Mouse (Mus musculus) forebrain, embryonic 13.5 days (tissue): ENCODE results near the gene Mynn. TPM values are rescaled to one million over a fixed set of nuclear protein-coding genes. Genes with fewer than 3 reads are reported as not detected.
"Not testable (repeated sequence)": the region's sequence is repeated elsewhere in the genome, so short reads cannot be mapped to it uniquely, and the experiment has no call there.

Experiments used
- ATAC-seq: fragments of 200-750 bp; cut with Nextera tagmentation; 2 replicates; pipeline ENCODE4 v1.8.0; 2017
- H3K27ac ChIP-seq: fragments of 300-500 bp; sonication (generic); 2 replicates; pipeline ENCODE4 v1.5.1; 2015; ENCODE audit warnings: inconsistent platforms, mild to moderate bottlenecking, moderate library complexity
- H3K27me3 ChIP-seq: fragments of 300-500 bp; sonication (generic); 2 replicates; pipeline ENCODE4 v1.6.1; 2015; ENCODE audit warnings: mild to moderate bottlenecking, inconsistent platforms
- H3K36me3 ChIP-seq: fragments of 300-500 bp; sonication (generic); 2 replicates; pipeline ENCODE4 v1.6.1; 2015; ENCODE audit warnings: mild to moderate bottlenecking, inconsistent platforms; ENCODE audit not compliant: poor library complexity, severe bottlenecking
- H3K4me1 ChIP-seq: fragments of 300-500 bp; sonication (generic); 2 replicates; pipeline ENCODE4 v1.6.1; 2015; ENCODE audit warnings: inconsistent platforms
- H3K4me2 ChIP-seq: fragments of 300-500 bp; sonication (generic); 2 replicates; pipeline ENCODE4 v1.6.1; 2015; ENCODE audit warnings: inconsistent platforms, mild to moderate bottlenecking, moderate library complexity
- H3K4me3 ChIP-seq: fragments of 300-500 bp; sonication (generic); 2 replicates; pipeline ENCODE4 v1.5.1; 2015; ENCODE audit warnings: mild to moderate bottlenecking, inconsistent platforms
- H3K9ac ChIP-seq: fragments of 300-500 bp; sonication (generic); 2 replicates; pipeline ENCODE4 v1.6.1; 2015; ENCODE audit warnings: mild to moderate bottlenecking, inconsistent platforms
- H3K9me3 ChIP-seq: fragments of 300-500 bp; sonication (generic); replicated peaks from 2 replicates; pipeline ENCODE4 v1.6.1; 2016; ENCODE audit warnings: inconsistent platforms
- WGBS: fragments of 180-500 bp; shearing (Covaris S2); methylation state at CpG from one replicate; pipeline ENCODE4 v1.1.7; 2015; 5-methylcytosine and 5-hydroxymethylcytosine counted together
- polyA plus RNA-seq: library from polyadenylated mRNA; unstranded; fragments of >200 nt; fragmentation: Nextera tagmentation; extraction: Ambion mirVana; gene quantifications from 2 replicates; pipeline ENCODE4 v1.2.1, GENCODE M21; 2015

Mynn gene
- polyA plus RNA-seq: 34.1 and 38.4 TPM in 2 replicates

GRCm38 (mm10) chr3:30602065-30602739 lies at the start of gene Mynn:
Gene Mynn, plus strand, starts transcription at chr3:30602065.
- peaks cover 29% of the 10 kb centered on the region for H3K4me1 ChIP-seq
- ATAC-seq: peak; percentile 96
- H3K4me3 ChIP-seq: peak within 1 kb of the TSS; percentile 79
- peak within 1 kb of the TSS; percentile 93 for H3K27ac ChIP-seq
- H3K36me3 ChIP-seq: peaks cover 23% of the 10 kb centered on the region
- WGBS: under 1% methylated on average over 39 of the region's 40 CpGs
- no peaks in the 10 kb centered on the region for H3K9me3 ChIP-seq
- peak within 1 kb of the TSS; percentile 80 for H3K4me2 ChIP-seq
- peak within 1 kb of the TSS; percentile 78 for H3K9ac ChIP-seq
- peaks cover 11% of the 10 kb centered on the region; the same call in 1 of the 2 replicates for H3K27me3 ChIP-seq

GRCm38 (mm10) chr3:30553741-30554140 lies 48.1 kb upstream of the Mynn start:
- Histone ChIP-seq H3K4me1 (no peaks in the 10 kb centered on the region), H3K4me2 (no peak overlapping the region), H3K4me3 (no peak overlapping the region), H3K27me3 (no peaks in the 10 kb centered on the region), H3K9ac (no peak overlapping the region), H3K27ac (no peak overlapping the region), H3K9me3 (no peaks in the 10 kb centered on the region), H3K36me3 (no peaks in the 10 kb centered on the region)
- 70% methylated on average over 6 of the region's 6 CpGs for WGBS
- ATAC-seq: no peak

GRCm38 (mm10) chr3:30560677-30561314 lies 41.1 kb upstream of the Mynn start:
- Histone ChIP-seq H3K4me3 (no peak overlapping the region), H3K36me3 (no peaks in the 10 kb centered on the region), H3K27me3 (no peaks in the 10 kb centered on the region), H3K27ac (no peak overlapping the region), H3K9me3 (no peaks in the 10 kb centered on the region), H3K9ac (no peak overlapping the region), H3K4me1 (no peaks in the 10 kb centered on the region), H3K4me2 (no peak overlapping the region)
- ATAC-seq: 0 out of 2 replicates have a peak, but pooled peaks have one; percentile 38
- WGBS: 45% methylated on average over 6 of the region's 6 CpGs

GRCm38 (mm10) chr3:30566333-30566732 lies 35.5 kb upstream of the Mynn start:
- not testable (repeated sequence) for H3K27ac ChIP-seq, H3K4me1 ChIP-seq, H3K4me2 ChIP-seq, H3K9ac ChIP-seq, ATAC-seq, H3K9me3 ChIP-seq, H3K27me3 ChIP-seq, H3K4me3 ChIP-seq, H3K36me3 ChIP-seq
- WGBS: 18% methylated on average over 1 of the region's 2 CpGs

GRCm38 (mm10) chr3:30573549-30573948 lies 28.3 kb upstream of the Mynn start:
- Histone ChIP-seq H3K9me3 (no peaks in the 10 kb centered on the region), H3K27me3 (no peaks in the 10 kb centered on the region), H3K36me3 (no peaks in the 10 kb centered on the region), H3K9ac (no peak overlapping the region), H3K4me2 (no peak overlapping the region), H3K27ac (no peak overlapping the region), H3K4me3 (no peak overlapping the region), H3K4me1 (no peaks in the 10 kb centered on the region)
- no peak for ATAC-seq
- 13% methylated on average over 2 of the region's 2 CpGs for WGBS

- Histone ChIP-seq H3K27me3 (no peaks in the 10 kb centered on the region), H3K9ac (no peak overlapping the region), H3K36me3 (no peaks in the 10 kb centered on the region), H3K4me2 (no peak overlapping the region), H3K4me1 (no peaks in the 10 kb centered on the region), H3K27ac (no peak overlapping the region), H3K9me3 (no peaks in the 10 kb centered on the region), H3K4me3 (no peak overlapping the region)
- WGBS: 89% methylated on average over 6 of the region's 6 CpGs
- no peak for ATAC-seq
These were observed 13.0 kb upstream of the Mynn start for GRCm38 (mm10) chr3:30588865-30589264.

- Histone ChIP-seq H3K36me3 (no peaks in the 10 kb centered on the region), H3K9me3 (no peaks in the 10 kb centered on the region), H3K27ac (no peak overlapping the region), H3K4me3 (no peak overlapping the region), H3K9ac (no peak overlapping the region), H3K4me1 (no peaks in the 10 kb centered on the region), H3K27me3 (0 out of 2 replicates have a peak, but pooled peaks cover 6% of the 10 kb centered on the region), H3K4me2 (no peak overlapping the region)
- 0% methylated on average over 2 of the region's 2 CpGs for WGBS
- ATAC-seq: peak; percentile 36
These were observed 9.4 kb upstream of the Mynn start for GRCm38 (mm10) chr3:30592418-30592853.

- Histone ChIP-seq H3K9ac (no peak overlapping the region), H3K4me1 (no peaks in the 10 kb centered on the region), H3K4me3 (no peak overlapping the region), H3K27me3 (peaks cover 17% of the 10 kb centered on the region; the same call in 1 of the 2 replicates), H3K27ac (no peak overlapping the region), H3K9me3 (no peaks in the 10 kb centered on the region), H3K36me3 (no peaks in the 10 kb centered on the region), H3K4me2 (no peak overlapping the region)
- ATAC-seq: no peak
- WGBS: 79% methylated on average over 4 of the region's 4 CpGs
These were observed 8.0 kb upstream of the Mynn start for GRCm38 (mm10) chr3:30593719-30594485.

GRCm38 (mm10) chr3:30595111-30595832 lies 6.6 kb upstream of the Mynn start:
- H3K27ac ChIP-seq: peak overlapping the region; percentile 59

GRCm38 (mm10) chr3:30597271-30597670 lies 4.6 kb upstream of the Mynn start:
- Histone ChIP-seq H3K9ac (no peak overlapping the region), H3K4me2 (no peak overlapping the region), H3K4me3 (no peak overlapping the region), H3K27ac (no peak overlapping the region), H3K4me1 (peaks cover 15% of the 10 kb centered on the region), H3K36me3 (no peaks in the 10 kb centered on the region), H3K9me3 (no peaks in the 10 kb centered on the region), H3K27me3 (peaks cover 17% of the 10 kb centered on the region; the same call in 1 of the 2 replicates)
- 83% methylated on average over 7 of the region's 7 CpGs for WGBS
- ATAC-seq: no peak

More at GRCm38 (mm10) chr3:30595111-30595832, 6.6 kb upstream of the Mynn start:
- Histone ChIP-seq H3K4me2 (peak overlapping the region; percentile 65), H3K4me1 (peaks cover 11% of the 10 kb centered on the region), H3K9ac (peak overlapping the region; percentile 88), H3K27me3 (peaks cover 17% of the 10 kb centered on the region; the same call in 1 of the 2 replicates), H3K36me3 (no peaks in the 10 kb centered on the region), H3K4me3 (peak overlapping the region; percentile 83), H3K9me3 (no peaks in the 10 kb centered on the region)
- peak; percentile 67 for ATAC-seq
- WGBS: under 1% methylated on average over 62 of the region's 62 CpGs

- under 1% methylated on average over 32 of the region's 32 CpGs for WGBS
- Histone ChIP-seq H3K4me1 (peaks cover 29% of the 10 kb centered on the region), H3K9me3 (no peaks in the 10 kb centered on the region), H3K27ac (peak within 1 kb of the TSS; percentile 76), H3K9ac (peak within 1 kb of the TSS; percentile 69), H3K36me3 (peaks cover 9% of the 10 kb centered on the region), H3K4me2 (peak within 1 kb of the TSS; percentile 80), H3K27me3 (peaks cover 17% of the 10 kb centered on the region; the same call in 1 of the 2 replicates), H3K4me3 (peak within 1 kb of the TSS; percentile 79)
- no peak for ATAC-seq
These were observed 1.9 kb upstream of the Mynn start, which contains the start of gene Actrt3 for GRCm38 (mm10) chr3:30599711-30600545. Gene Actrt3, minus strand, starts transcription at chr3:30599939.
